Mouse (Mus musculus) mouse trophoblast stem cell (cell line): ENCODE measurements at regions not wholly inside any gene's neighbourhood (a gene's known extent, or its start where the extent isn't known, plus 50 kb on each side); places are given as distances from the start of the nearest gene placed in this dataset.

Source experiments
- in situ Hi-C, 2 experiments: fragments of 300-500 bp; cut with MseI, MboI; formaldehyde crosslinking; loops; 2 replicates in 1 of 2; 3 replicates in 1 of 2; pipeline ENCODE4 v1.15.1; 2025

GRCm38 (mm10) chr10:17632959-17633674, 89.9 kb upstream of the Cited2 start:
- in situ Hi-C loops: no loop called here

GRCm38 (mm10) chr10:17645363-17645762, 77.7 kb upstream of the Cited2 start:
- in situ Hi-C loops: no loop called here

- in situ Hi-C loops: no loop called here
These were observed 76.6 kb upstream of the Cited2 start for GRCm38 (mm10) chr10:17646391-17646790.

DNA sequence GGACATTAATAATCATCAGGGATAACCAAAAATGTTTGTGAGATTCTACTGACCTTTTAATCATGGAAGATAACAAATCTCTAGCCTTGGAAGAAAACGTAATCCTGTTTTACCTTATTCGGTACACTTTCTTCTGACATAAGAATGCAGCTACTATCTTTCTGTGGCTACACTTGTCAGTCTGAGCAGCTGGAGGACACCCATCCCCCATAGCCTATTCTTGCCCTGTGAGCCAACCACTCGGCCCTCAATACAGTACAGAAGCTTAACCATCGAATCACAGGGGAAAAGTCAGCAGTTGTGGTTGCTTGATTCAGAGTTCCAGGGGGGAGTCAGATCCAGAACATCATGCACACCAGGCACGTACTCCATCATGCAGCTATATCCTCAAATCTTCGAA, 74.9 kb upstream of the Cited2 start:
- in situ Hi-C loops: no loop called here

GRCm38 (mm10) chr10:17650997-17651750, 71.8 kb upstream of the Cited2 start:
- in situ Hi-C loops: no loop called here

- in situ Hi-C loops: no loop called here
These were observed 69.7 kb upstream of the Cited2 start for GRCm38 (mm10) chr10:17653325-17653724.

GRCm38 (mm10) chr10:17653785-17654184, 69.2 kb upstream of the Cited2 start:
- in situ Hi-C loops: no loop called here

GRCm38 (mm10) chr10:17654308-17654858, 68.6 kb upstream of the Cited2 start:
- in situ Hi-C loops: no loop called here

- in situ Hi-C loops: no loop called here
These were observed 67.5 kb upstream of the Cited2 start for GRCm38 (mm10) chr10:17655459-17656051.

- in situ Hi-C loops: no loop called here
These were observed 66.7 kb upstream of the Cited2 start for GRCm38 (mm10) chr10:17656305-17656704.

GRCm38 (mm10) chr10:17656872-17657482, 66.0 kb upstream of the Cited2 start:
- in situ Hi-C loops: no loop called here

DNA sequence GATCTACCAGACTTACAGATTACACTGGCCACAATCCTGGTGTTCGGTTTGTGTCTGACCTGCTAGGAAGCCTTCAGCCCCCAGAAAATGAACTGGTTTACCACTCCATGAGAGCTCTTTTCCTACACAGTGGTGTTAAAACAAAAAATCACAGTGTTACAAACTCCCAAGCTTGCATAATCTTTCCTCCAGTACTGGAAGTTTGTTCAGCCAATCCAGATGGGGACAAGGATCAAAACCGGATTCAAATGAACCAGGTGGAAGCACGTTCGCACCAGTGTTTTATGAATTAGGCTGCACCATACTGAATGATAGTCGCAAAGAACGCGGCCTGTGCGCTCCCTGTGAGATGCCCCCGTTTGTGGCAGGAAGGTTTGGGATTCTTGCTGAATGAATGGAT, 63.4 kb upstream of the Cited2 start:
- in situ Hi-C loops: no loop called here

GRCm38 (mm10) chr10:17660836-17661452, 62.1 kb upstream of the Cited2 start:
- in situ Hi-C loops: no loop called here

- in situ Hi-C loops: no loop called here
These were observed 56.9 kb upstream of the Cited2 start for GRCm38 (mm10) chr10:17666089-17666488.

- in situ Hi-C loops: no loop called here
These were observed 53.6 kb upstream of the Cited2 start for GRCm38 (mm10) chr10:17669401-17669800.
